Mouse (Mus musculus): ENCODE data around the gene Dffb. TPM values are rescaled to one million over a fixed set of nuclear protein-coding genes. Genes with fewer than 3 reads are reported as not detected.

Dffb gene
- total RNA-seq (2021) (1 to 10 TPM; 2.9 to 3.7 TPM), polyA plus RNA-seq (2012; rRNA removed) (12.7 and 13.5 TPM in 2 replicates)
- long read RNA-seq, partial matches to known transcripts, result 0 of 2 reads
- long read RNA-seq, other reads (novel, unspliced or antisense), result 2 of 2 reads

- peak; percentile 96 for DNase-seq
Measured at GRCm38 (mm10) chr4:153974431-153975291, at the start of gene Dffb, which contains the start of gene Cep104. Dffb (minus strand) TSS chr4:153975126. Cep104 (plus strand) TSS chr4:153975194.

DNA sequence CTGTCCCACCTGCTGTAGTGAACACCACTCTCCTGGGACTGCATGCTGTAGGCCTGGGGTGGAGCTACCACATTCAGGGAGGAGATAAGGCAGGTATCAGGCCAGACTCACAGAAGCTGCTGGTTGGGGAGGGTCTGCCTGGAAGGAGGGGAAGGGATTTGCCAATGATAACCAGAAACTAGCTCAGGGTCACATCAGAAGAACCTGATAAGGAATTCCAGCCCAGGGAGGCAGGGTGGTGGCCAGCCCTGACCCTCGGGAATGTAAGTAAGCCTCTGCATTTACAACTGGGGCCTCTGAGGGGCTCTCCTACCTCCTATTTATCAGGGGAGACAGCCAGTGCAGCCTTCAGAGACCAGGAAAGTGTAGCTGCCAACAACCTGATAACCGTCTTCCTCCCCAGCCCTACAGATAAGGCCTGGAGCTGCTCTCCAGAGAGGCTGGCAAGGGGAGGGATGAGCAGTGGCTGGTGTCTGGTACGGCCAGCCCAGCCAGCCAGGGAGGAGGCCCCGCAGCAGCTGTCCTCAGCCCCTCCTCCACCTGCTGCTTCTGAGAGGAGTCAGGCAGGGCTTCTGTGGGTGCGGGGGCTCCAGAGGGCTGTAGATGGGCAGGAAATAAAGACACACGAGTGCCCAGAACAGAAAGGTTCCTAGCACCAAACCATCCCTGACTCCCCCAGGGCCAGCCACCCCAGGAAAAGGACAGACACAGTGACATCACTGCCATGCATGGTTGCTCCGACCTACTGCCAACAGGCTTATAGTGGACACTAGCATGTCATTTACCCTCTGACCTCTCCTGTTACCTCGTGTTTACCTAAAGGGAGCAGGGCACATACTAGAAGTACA, 49.1 kb upstream of the Dffb start:
- DNase-seq, result no peak

DNA sequence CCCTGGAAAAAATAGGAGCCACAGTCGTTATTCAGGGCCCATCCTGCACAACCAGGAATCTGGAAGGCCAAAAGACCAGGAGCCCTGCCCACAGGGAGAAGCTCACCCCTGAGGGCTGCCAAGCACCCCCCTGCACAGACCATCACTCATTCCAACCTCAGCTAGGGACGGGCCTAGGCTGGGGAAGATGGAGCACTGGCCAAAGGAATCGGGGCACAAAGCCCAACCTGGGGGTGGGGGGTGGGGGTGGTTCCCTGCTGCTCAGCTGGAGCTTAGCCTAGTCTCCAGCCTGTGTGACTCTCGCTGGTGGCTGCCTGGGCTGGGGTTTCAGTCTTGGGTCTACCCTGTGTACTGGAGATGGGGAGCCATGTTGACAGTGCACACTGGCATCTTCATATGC, 47.9 kb upstream of the Dffb start:
- DNase-seq, result no peak

DNA sequence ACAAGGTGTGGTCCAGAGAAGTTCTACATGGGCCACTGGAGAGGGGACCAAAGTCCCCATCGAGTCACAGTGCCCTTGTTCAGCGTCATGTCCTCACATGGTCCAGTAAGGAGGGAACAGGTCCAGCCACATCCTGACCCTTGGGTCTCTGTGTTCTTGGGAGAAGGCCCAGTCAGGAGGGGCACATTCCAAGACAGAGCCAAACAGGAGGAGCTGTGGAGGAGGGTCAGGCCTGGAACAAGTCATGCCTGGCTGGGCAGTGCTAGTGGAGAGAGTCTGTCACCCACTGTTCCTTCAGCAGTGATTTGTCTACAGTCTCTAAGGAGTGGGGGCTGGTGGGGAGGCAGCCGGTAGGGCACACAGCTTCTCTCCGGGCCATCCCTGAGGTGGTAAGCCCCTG, 47.5 kb upstream of the Dffb start:
- DNase-seq, result peak; percentile 48

GRCm38 (mm10) chr4:154021432-154021831, 46.5 kb upstream of the Dffb start:
- DNase-seq, result no peak

- peak; percentile 55 for DNase-seq
Measured at GRCm38 (mm10) chr4:154019571-154019970, 44.6 kb upstream of the Dffb start.

DNA sequence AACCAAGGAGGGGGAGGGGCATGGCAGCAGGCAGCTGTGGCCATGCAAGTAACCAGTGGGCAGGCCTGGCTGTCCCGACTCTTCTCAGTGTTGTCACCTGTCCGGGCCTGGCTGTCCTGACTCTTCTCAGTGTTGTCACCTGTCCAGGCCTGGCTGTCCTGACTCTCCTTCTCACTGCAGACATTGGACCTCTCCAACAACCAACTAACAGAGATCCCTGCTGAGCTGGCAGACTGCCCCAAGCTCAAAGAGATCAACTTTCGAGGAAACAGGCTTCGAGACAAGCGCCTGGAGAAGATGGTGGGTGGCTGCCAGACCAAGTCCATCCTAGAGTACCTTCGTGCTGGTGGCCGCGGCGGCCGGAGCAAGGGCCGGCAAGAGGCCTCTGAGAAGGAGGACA, 40.5 kb upstream of the Dffb start:
- DNase-seq, result no peak

- peak; percentile 48 for DNase-seq
Measured at GRCm38 (mm10) chr4:154012132-154012882, 37.4 kb upstream of the Dffb start.

- DNase-seq, result peak; percentile 90
Measured at GRCm38 (mm10) chr4:154011646-154012089, 36.7 kb upstream of the Dffb start, which contains the start of gene Lrrc47. Lrrc47 (plus strand) TSS chr4:154011731.

- no peak for DNase-seq
Measured at GRCm38 (mm10) chr4:154010907-154011645, 36.1 kb upstream of the Dffb start.

DNA sequence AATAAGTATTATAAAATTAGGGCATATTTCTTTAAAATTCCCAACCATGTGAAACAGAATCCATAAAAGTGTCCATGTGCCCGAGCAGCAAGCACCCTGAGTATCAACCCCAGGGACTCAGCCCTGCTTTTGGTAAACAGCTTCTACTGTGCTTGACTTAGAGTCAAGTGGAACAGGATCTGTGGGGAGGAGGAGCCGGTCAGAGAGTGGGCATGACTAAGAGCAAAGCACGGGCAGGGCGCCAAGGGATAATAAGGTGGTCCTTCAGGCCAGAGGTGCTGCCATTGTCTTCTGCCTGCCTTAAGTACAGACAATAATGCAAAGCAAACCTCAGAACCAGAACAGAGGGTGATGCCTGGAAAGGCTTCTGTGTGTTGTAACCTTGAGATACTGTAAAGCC, 32.8 kb upstream of the Dffb start:
- no peak for DNase-seq

DNA sequence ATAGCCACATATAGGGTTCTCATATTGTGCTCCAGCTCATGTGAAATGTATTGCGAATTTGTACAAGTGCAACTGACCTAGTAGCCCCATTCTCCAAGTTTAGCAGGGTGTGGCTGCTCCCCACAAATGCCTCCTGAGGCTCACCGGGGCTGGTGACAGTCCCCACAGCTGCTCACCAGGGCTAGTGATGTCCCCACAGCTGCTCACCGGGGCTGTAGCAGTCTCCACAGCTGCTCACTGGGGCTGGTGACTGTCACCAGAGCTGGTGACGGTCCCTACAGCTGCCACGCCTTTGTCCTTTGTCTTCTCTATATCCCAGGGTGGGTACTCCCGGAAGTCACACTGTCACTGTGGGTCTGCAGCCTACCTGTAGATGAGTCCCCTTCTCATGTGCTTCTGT, 31.3 kb upstream of the Dffb start:
- DNase-seq, result no peak

GRCm38 (mm10) chr4:154005488-154005887, 30.6 kb upstream of the Dffb start:
- no peak for DNase-seq

DNA sequence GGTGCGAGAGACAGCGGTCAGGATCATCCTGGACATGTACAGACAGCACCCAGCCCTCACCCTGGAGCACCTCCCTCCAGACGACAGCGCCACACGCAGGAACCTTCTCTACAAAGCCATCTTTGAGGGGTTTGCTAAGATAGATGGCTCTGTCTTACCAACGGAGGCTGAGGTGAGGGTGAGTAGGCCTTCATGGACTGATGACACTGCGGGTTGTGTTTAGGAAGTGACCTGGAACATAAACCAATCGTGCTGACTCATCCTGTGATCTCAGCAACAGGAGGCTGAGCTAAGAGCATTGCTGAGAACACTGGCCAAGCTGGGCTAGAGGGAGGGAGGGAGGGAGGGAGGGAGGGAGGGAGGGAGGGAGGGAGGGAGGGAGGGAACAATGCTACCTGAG, 18.6 kb upstream of the Dffb start:
- peak; percentile 54 for DNase-seq

DNA sequence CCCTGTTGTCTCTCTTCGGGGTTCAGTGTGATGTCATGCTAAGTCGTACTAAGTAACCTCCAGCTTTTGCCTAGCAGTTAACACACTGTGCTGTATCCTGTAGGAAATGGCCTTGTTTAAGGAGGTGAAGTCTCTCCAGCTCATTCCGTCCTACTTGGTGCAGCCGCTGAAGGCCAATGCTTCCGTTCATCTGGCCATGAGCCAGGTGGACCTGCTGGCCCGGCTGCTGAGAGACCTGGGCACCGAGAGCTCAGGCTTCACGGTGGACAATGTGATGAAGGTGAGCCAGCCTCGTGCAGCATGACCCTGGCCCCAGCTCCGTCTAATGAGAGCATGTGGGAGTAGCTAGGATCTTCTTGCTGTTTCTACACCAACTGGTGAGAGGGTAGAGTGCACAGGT, 17.8 kb upstream of the Dffb start:
- no peak for DNase-seq

GRCm38 (mm10) chr4:153980470-153980869, 5.5 kb upstream of the Dffb start:
- no peak for DNase-seq

GRCm38 (mm10) chr4:153979243-153979642, 4.3 kb upstream of the Dffb start:
- DNase-seq, result no peak

DNA sequence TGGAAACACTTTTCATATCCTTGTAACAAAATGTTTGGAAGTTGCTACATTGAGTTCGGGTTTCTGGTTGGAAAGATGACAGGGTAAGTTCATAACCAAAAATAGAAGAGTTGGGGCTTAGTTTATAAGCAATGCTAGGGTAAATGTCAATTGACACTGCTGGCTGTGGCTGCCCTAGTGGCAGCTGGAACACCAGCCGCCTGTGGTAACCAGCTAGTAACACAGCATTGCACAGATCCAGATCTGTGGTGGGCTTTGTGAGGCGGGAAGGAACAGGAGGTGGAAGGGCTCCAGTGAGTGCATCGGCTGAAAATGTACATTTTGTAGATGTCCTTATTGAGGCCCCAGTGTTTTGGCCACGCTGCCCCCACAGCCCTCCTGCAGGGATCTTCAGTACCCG, 842 bp upstream of the Dffb start:
- no peak for DNase-seq

GRCm38 (mm10) chr4:153975292-153975662, 351 bp upstream of the Dffb start:
- DNase-seq, result no peak

- no peak for DNase-seq
Measured at GRCm38 (mm10) chr4:153968063-153968462, 6.9 kb downstream of the Dffb start.

- no peak for DNase-seq
Measured at GRCm38 (mm10) chr4:153967556-153967955, 7.4 kb downstream of the Dffb start.
